ENCODE assay signal across 1 mouse cellular context in the genomic region with DNA sequence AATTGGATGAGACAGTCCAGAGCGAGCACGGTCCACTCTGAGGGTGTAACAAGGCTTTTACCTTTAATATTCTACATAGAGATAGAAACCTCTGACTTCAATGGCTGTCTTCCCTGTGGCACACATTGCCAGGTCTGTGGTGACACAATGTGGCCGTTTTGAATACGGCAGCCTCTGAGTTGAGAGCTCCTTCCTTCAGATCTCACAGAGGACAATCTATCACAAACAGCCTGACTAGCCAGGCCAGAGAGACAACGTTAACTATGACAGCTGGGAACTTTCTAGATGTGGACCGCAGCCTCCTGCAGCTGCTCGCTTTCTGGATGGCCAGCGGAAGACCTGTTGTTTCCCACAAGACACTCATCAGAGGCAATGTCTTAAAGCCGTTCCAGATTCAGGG.
TF ChIP-seq lines count a peak whose summit lies in the region.

No protein-coding gene starts in this region.

TF ChIP-seq in CH12.LX, 34 proteins besides CTCF, POLR2A, EP300 and RAD21:
- TF ChIP-seq SMC3 (IDR thresholded peaks at IDR 0.05; ENCODE audit: low read depth, low read length) (peak; percentile 33; the same call in 1 of the 2 replicates), RCOR1 (conservative IDR thresholded peaks at IDR 0.05; ENCODE audit: low read depth, low read length) (no peak)
